Mouse (Mus musculus): ENCODE data around the gene Ankrd49. TPM values are rescaled to one million over a fixed set of nuclear protein-coding genes. Genes with fewer than 3 reads are reported as not detected.

Gene Ankrd49
- polyA plus RNA-seq, 1 experiment from 2014 or later, result 21.1 TPM

GRCm38 (mm10) chr9:14778341-14778740, 6.3 kb downstream of the Ankrd49 start:
- Histone ChIP-seq H3K27me3 (replicated peaks; ENCODE audit: control insufficient read depth, insufficient read depth, low read length) (no peaks in the 10 kb centered on the region), H3K9ac (ENCODE audit: low read depth, low read length) (no peak overlapping the region), H3K4me1 (ENCODE audit: control insufficient read depth, insufficient read depth, low read depth, low read length) (no peaks in the 10 kb centered on the region), H3K36me3 (ENCODE audit: control insufficient read depth, insufficient read depth, low read length) (peaks cover 13% of the 10 kb centered on the region; the same call in 1 of the 2 replicates), H3K4me2 (ENCODE audit: low read length) (no peak overlapping the region), H3K9me3 (ENCODE audit: control insufficient read depth, low read length) (no peaks in the 10 kb centered on the region), H3K27ac (ENCODE audit: low read depth, low read length) (no peak overlapping the region), H3K4me3 (ENCODE audit: low read length) (no peak overlapping the region)
- ATAC-seq, result no peak
- 41% methylated on average over 13 of the region's 13 CpGs for WGBS

DNA sequence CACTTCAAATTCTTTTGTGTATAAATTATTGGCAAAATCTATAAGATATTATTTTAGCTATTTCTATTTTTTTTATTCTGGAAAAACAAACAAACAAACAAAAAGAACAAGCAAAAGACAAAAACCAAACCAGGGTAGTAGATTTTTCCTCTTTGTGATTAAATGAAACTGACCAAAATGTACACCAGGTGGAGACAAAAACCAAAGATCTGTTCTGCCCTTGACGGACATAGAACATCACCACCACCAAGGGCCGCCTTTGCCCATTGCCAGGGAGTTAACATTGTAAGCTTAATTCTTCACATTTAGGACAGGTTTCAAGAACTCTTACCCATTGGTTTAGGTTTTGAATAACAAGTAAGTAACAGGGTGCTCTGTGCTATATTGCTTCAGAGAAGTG, 10.8 kb downstream of the Ankrd49 start:
- no peaks in the 10 kb centered on the region for H3K27me3 ChIP-seq (replicated peaks; ENCODE audit: control insufficient read depth, insufficient read depth, low read length)
- 40% methylated on average over 2 of the region's 2 CpGs for WGBS
- H3K9me3 ChIP-seq (ENCODE audit: control insufficient read depth, low read length), result no peaks in the 10 kb centered on the region
- H3K4me1 ChIP-seq (ENCODE audit: control insufficient read depth, insufficient read depth, low read depth, low read length), result no peaks in the 10 kb centered on the region; the same call in 1 of the 2 replicates
- no peak overlapping the region for H3K9ac ChIP-seq (ENCODE audit: low read depth, low read length)
- H3K4me2 ChIP-seq (ENCODE audit: low read length), result no peak overlapping the region
- H3K27ac ChIP-seq (ENCODE audit: low read depth, low read length), result no peak overlapping the region
- ATAC-seq, result no peak
- H3K4me3 ChIP-seq (ENCODE audit: low read length), result no peak overlapping the region
- no peaks in the 10 kb centered on the region for H3K36me3 ChIP-seq (ENCODE audit: control insufficient read depth, insufficient read depth, low read length)

- Histone ChIP-seq H3K4me2 (ENCODE audit: low read length) (no peak overlapping the region), H3K36me3 (ENCODE audit: control insufficient read depth, insufficient read depth, low read length) (no peaks in the 10 kb centered on the region), H3K27ac (ENCODE audit: low read depth, low read length) (no peak overlapping the region), H3K4me1 (ENCODE audit: control insufficient read depth, insufficient read depth, low read depth, low read length) (no peaks in the 10 kb centered on the region; the same call in 1 of the 2 replicates), H3K27me3 (replicated peaks; ENCODE audit: control insufficient read depth, insufficient read depth, low read length) (no peaks in the 10 kb centered on the region), H3K9me3 (ENCODE audit: control insufficient read depth, low read length) (no peaks in the 10 kb centered on the region), H3K4me3 (ENCODE audit: low read length) (no peak overlapping the region), H3K9ac (ENCODE audit: low read depth, low read length) (no peak overlapping the region)
- no peak for ATAC-seq
- WGBS, result 96% methylated on average over 2 of the region's 2 CpGs
Measured at GRCm38 (mm10) chr9:14772074-14772473, 12.6 kb downstream of the Ankrd49 start.

- ATAC-seq, result peak; percentile 60
- Histone ChIP-seq H3K36me3 (ENCODE audit: control insufficient read depth, insufficient read depth, low read length) (no peaks in the 10 kb centered on the region), H3K4me1 (ENCODE audit: control insufficient read depth, insufficient read depth, low read depth, low read length) (no peaks in the 10 kb centered on the region; the same call in 1 of the 2 replicates), H3K27me3 (replicated peaks; ENCODE audit: control insufficient read depth, insufficient read depth, low read length) (no peaks in the 10 kb centered on the region), H3K27ac (ENCODE audit: low read depth, low read length) (no peak within 1 kb of the TSS), H3K4me3 (ENCODE audit: low read length) (no peak within 1 kb of the TSS; the same call in 1 of the 2 replicates), H3K4me2 (ENCODE audit: low read length) (peak within 1 kb of the TSS; percentile 43), H3K9ac (ENCODE audit: low read depth, low read length) (peak within 1 kb of the TSS; percentile 9; the same call in 1 of the 2 replicates), H3K9me3 (ENCODE audit: control insufficient read depth, low read length) (no peaks in the 10 kb centered on the region)
- WGBS, result 20% methylated on average over 23 of the region's 23 CpGs
Measured at GRCm38 (mm10) chr9:14770803-14771471, 13.7 kb downstream of the Ankrd49 start, which contains the start of gene 1700012B09Rik. Gene 1700012B09Rik (minus strand): TSS chr9:14771030.

DNA sequence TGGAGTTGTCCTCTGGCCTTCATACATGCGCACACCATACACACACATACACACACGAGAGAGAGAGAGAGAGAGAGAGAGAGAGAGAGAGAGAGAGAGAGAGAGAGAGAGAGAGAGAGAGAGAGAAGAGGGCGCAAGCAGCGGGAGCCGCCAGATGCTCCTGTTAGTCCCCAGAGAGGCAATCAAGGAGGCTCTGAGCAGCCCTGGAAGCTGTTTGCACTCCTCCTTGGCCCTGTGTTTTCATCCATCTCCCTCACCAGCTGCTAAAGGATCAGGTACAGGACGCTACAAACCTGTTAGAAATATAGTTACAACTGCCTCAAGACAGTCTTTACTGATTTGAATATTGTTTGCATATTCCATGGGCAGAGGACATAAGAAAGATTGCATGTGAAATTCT, 14.8 kb downstream of the Ankrd49 start:
- 44% methylated on average over 6 of the region's 6 CpGs for WGBS
- no peak overlapping the region for H3K27ac ChIP-seq (ENCODE audit: low read depth, low read length)
- no peaks in the 10 kb centered on the region for H3K27me3 ChIP-seq (replicated peaks; ENCODE audit: control insufficient read depth, insufficient read depth, low read length)
- H3K9me3 ChIP-seq (ENCODE audit: control insufficient read depth, low read length), result no peaks in the 10 kb centered on the region
- H3K4me3 ChIP-seq (ENCODE audit: low read length), result no peak overlapping the region
- H3K4me1 ChIP-seq (ENCODE audit: control insufficient read depth, insufficient read depth, low read depth, low read length), result no peaks in the 10 kb centered on the region; the same call in 1 of the 2 replicates
- H3K36me3 ChIP-seq (ENCODE audit: control insufficient read depth, insufficient read depth, low read length), result no peaks in the 10 kb centered on the region
- H3K9ac ChIP-seq (ENCODE audit: low read depth, low read length), result no peak overlapping the region
- no peak for ATAC-seq
- no peak overlapping the region for H3K4me2 ChIP-seq (ENCODE audit: low read length)

DNA sequence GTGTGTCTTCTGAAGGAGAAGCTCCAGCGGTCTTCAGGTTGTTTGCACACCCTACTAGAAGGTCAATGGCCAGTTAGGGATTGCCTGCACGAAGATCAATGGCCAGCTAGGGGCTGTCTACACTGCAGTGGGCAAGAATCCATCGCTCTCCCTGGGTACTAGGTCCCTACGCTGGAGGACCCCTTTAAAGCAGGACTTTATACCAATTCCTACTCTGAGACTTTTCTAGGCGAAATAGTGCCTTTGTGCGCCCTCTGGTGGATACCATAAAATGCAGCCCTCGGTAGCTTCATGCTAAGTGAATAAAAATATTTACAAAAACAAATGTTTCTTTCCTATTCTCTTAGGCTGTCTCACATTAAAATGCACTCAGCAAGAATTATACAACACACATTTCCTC, 19.9 kb downstream of the Ankrd49 start:
- no peak overlapping the region for H3K27ac ChIP-seq (ENCODE audit: low read depth, low read length)
- 29% methylated on average over 7 of the region's 7 CpGs for whole genome bisulfite sequencing
- H3K36me3 ChIP-seq (ENCODE audit: control insufficient read depth, insufficient read depth, low read length), result no peaks in the 10 kb centered on the region

DNA sequence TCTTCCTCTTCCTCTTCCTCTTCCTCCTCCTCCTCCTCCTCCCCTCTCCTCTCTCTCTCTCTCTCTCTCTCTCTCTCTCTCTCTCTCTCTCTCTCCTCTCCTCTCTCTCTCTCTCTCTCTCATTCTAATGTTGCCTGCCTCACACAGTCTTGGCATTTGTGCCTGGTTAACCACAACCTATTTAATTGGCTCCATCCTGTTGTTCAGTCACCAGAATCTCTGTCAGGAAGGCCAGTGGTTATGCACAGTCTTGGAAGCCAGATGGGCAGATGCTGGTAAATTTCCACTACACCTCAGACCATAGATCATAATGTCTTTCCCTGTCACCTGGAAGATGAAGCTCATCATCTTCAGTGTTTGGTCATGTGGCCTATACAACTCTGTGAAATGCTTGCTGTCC, 25.4 kb downstream of the Ankrd49 start:
- no peak overlapping the region for H3K27ac ChIP-seq (ENCODE audit: low read depth, low read length)

More for the DNA sequence above, 19.9 kb downstream of the Ankrd49 start:
- Histone ChIP-seq H3K4me2 (ENCODE audit: low read length) (no peak overlapping the region), H3K4me1 (ENCODE audit: control insufficient read depth, insufficient read depth, low read depth, low read length) (no peaks in the 10 kb centered on the region), H3K9ac (ENCODE audit: low read depth, low read length) (no peak overlapping the region), H3K9me3 (ENCODE audit: control insufficient read depth, low read length) (no peaks in the 10 kb centered on the region), H3K4me3 (ENCODE audit: low read length) (no peak overlapping the region), H3K27me3 (replicated peaks; ENCODE audit: control insufficient read depth, insufficient read depth, low read length) (no peaks in the 10 kb centered on the region)
- ATAC-seq, result peak; percentile 72

GRCm38 (mm10) chr9:14758590-14758989, 26.1 kb downstream of the Ankrd49 start:
- Histone ChIP-seq H3K9me3 (ENCODE audit: control insufficient read depth, low read length) (no peaks in the 10 kb centered on the region), H3K36me3 (ENCODE audit: control insufficient read depth, insufficient read depth, low read length) (no peaks in the 10 kb centered on the region), H3K9ac (ENCODE audit: low read depth, low read length) (no peak overlapping the region), H3K27ac (ENCODE audit: low read depth, low read length) (no peak overlapping the region), H3K4me1 (ENCODE audit: control insufficient read depth, insufficient read depth, low read depth, low read length) (no peaks in the 10 kb centered on the region), H3K27me3 (replicated peaks; ENCODE audit: control insufficient read depth, insufficient read depth, low read length) (no peaks in the 10 kb centered on the region), H3K4me2 (ENCODE audit: low read length) (no peak overlapping the region), H3K4me3 (ENCODE audit: low read length) (no peak overlapping the region)
- WGBS, result 73% methylated on average over 7 of the region's 7 CpGs
- ATAC-seq, result no peak

More for the DNA sequence above, 25.4 kb downstream of the Ankrd49 start:
- ATAC-seq, result no peak
- H3K9ac ChIP-seq (ENCODE audit: low read depth, low read length), result no peak overlapping the region
- H3K27me3 ChIP-seq (replicated peaks; ENCODE audit: control insufficient read depth, insufficient read depth, low read length), result no peaks in the 10 kb centered on the region
- H3K4me3 ChIP-seq (ENCODE audit: low read length), result no peak overlapping the region
- H3K36me3 ChIP-seq (ENCODE audit: control insufficient read depth, insufficient read depth, low read length), result no peaks in the 10 kb centered on the region
- no peaks in the 10 kb centered on the region for H3K4me1 ChIP-seq (ENCODE audit: control insufficient read depth, insufficient read depth, low read depth, low read length)
- H3K9me3 ChIP-seq (ENCODE audit: control insufficient read depth, low read length), result no peaks in the 10 kb centered on the region
- H3K4me2 ChIP-seq (ENCODE audit: low read length), result no peak overlapping the region

- Histone ChIP-seq H3K9ac (ENCODE audit: low read depth, low read length) (no peak overlapping the region), H3K27ac (ENCODE audit: low read depth, low read length) (no peak overlapping the region), H3K36me3 (ENCODE audit: control insufficient read depth, insufficient read depth, low read length) (no peaks in the 10 kb centered on the region), H3K4me2 (ENCODE audit: low read length) (no peak overlapping the region), H3K9me3 (ENCODE audit: control insufficient read depth, low read length) (no peaks in the 10 kb centered on the region), H3K27me3 (replicated peaks; ENCODE audit: control insufficient read depth, insufficient read depth, low read length) (no peaks in the 10 kb centered on the region), H3K4me3 (ENCODE audit: low read length) (no peak overlapping the region), H3K4me1 (ENCODE audit: control insufficient read depth, insufficient read depth, low read depth, low read length) (peaks cover 5% of the 10 kb centered on the region; the same call in 1 of the 2 replicates)
- WGBS, result 87% methylated on average over 3 of the region's 3 CpGs
- no peak for ATAC-seq
Measured at GRCm38 (mm10) chr9:14754469-14754868, 30.2 kb downstream of the Ankrd49 start.

Data from hindbrain, embryonic 16.5 days (tissue).